Mouse (Mus musculus) spleen, adult 2 months (tissue): ENCODE measurements around the gene Syce1l.

Source experiments
- CTCF ChIP-seq: fragments of 200-500 bp; IDR thresholded peaks from 2 replicates; pipeline ENCODE4 v1.5.1; 2011; ENCODE audit warnings: mild to moderate bottlenecking, inconsistent platforms; ENCODE audit not compliant: insufficient read depth, insufficient read length, insufficient replicate concordance; ENCODE audit errors: extremely low read depth
- POLR2A ChIP-seq: fragments of 200-500 bp; IDR thresholded peaks from 2 replicates; pipeline ENCODE4 v1.6.1; 2011; ENCODE audit warnings: low read depth, low read length, inconsistent platforms

DNA sequence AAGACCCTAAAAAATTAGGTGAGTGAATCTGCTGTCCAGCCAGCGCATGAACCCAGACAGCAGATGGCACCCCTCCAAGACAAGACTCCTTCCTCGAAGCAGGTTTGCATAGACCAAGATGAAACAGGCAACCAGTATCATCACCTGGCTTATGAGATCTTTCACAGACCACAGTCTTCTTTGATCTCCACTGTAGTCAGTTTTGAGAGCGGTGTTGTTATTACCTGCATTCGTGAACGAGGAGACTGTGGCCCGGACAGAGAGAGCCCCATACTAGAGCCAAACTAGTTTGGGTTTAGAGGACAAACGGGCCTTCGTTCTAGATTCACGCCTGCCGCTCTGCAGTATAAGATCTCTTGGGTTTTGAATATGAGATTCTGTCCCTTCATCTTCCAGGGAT lies 26.9 kb downstream of the Syce1l start:
- TF ChIP-seq POLR2A, result no peak
- no peak for TF ChIP-seq CTCF
